Mouse (Mus musculus): ENCODE data around the gene Frzb.

- no peak for TF ChIP-seq POLR2A (IDR thresholded peaks at IDR 0.05; ENCODE audit: low read depth, low read length)
- TF ChIP-seq CTCF (IDR thresholded peaks at IDR 0.05; ENCODE audit: extremely low read depth, insufficient read length, insufficient replicate concordance, low read depth, low read length): no peak
These were observed 12.4 kb downstream of the Frzb start for GRCm38 (mm10) chr2:80434783-80435572.

Measured in small intestine, adult 2 months (tissue).